Mouse (Mus musculus): ENCODE data around the gene Nosip. TPM values are rescaled to one million over a fixed set of nuclear protein-coding genes. Genes with fewer than 3 reads are reported as not detected.

Nosip gene
- total and polyA plus RNA-seq, 2 experiments from 2014 or later, result 68.3 to 72.3 TPM

GRCm38 (mm10) chr7:45112529-45112928, 50.3 kb downstream of the Nosip start:
- Histone ChIP-seq H3K27ac (ENCODE audit: low read depth, low read length) (no peak overlapping the region), H3K4me1 (ENCODE audit: insufficient read depth, low read length) (no peaks in the 10 kb centered on the region), H3K4me2 (ENCODE audit: low read depth, low read length, poor library complexity, severe bottlenecking) (no peak overlapping the region), H3K4me3 (ENCODE audit: low read depth, low read length) (no peak overlapping the region), H3K27me3 (ENCODE audit: insufficient read depth, low read length) (no peaks in the 10 kb centered on the region), H3K9me3 (ENCODE audit: low read length) (no peaks in the 10 kb centered on the region), H3K9ac (replicated peaks; ENCODE audit: low read length, poor library complexity, severe bottlenecking) (no peak overlapping the region), H3K36me3 (ENCODE audit: insufficient read depth, low read length) (no peaks in the 10 kb centered on the region)
- WGBS, result 66% methylated on average over 3 of the region's 3 CpGs
- ATAC-seq (ENCODE audit: low FRiP score) (no peak), DNase-seq (ENCODE audit: low spot score) (no peak)
- TF ChIP-seq CTCF (IDR thresholded peaks at IDR 0.05), result no peak

GRCm38 (mm10) chr7:45113476-45113875, 51.2 kb downstream of the Nosip start:
- no peak overlapping the region for H3K27ac ChIP-seq (ENCODE audit: low read depth, low read length)
- no peak overlapping the region for H3K9ac ChIP-seq (replicated peaks; ENCODE audit: low read length, poor library complexity, severe bottlenecking)
- DNase-seq (ENCODE audit: low spot score) (no peak), ATAC-seq (ENCODE audit: low FRiP score) (no peak)
- no peak overlapping the region for H3K4me2 ChIP-seq (ENCODE audit: low read depth, low read length, poor library complexity, severe bottlenecking)
- no peak overlapping the region for H3K4me3 ChIP-seq (ENCODE audit: low read depth, low read length)
- no peak for TF ChIP-seq CTCF (IDR thresholded peaks at IDR 0.05)
- H3K27me3 ChIP-seq (ENCODE audit: insufficient read depth, low read length), result no peaks in the 10 kb centered on the region
- H3K9me3 ChIP-seq (ENCODE audit: low read length), result no peaks in the 10 kb centered on the region
- WGBS, result 85% methylated on average over 2 of the region's 2 CpGs
- H3K36me3 ChIP-seq (ENCODE audit: insufficient read depth, low read length), result no peaks in the 10 kb centered on the region; the same call in 1 of the 2 replicates
- H3K4me1 ChIP-seq (ENCODE audit: insufficient read depth, low read length), result no peaks in the 10 kb centered on the region

GRCm38 (mm10) chr7:45117566-45117965, 55.3 kb downstream of the Nosip start:
- ATAC-seq (ENCODE audit: low FRiP score) (no peak), DNase-seq (ENCODE audit: low spot score) (no peak)
- H3K27ac ChIP-seq (ENCODE audit: low read depth, low read length), result no peak overlapping the region
- no peak overlapping the region for H3K4me2 ChIP-seq (ENCODE audit: low read depth, low read length, poor library complexity, severe bottlenecking)
- peaks cover 33% of the 10 kb centered on the region for H3K36me3 ChIP-seq (ENCODE audit: insufficient read depth, low read length)
- TF ChIP-seq CTCF (IDR thresholded peaks at IDR 0.05), result no peak
- no peaks in the 10 kb centered on the region for H3K9me3 ChIP-seq (ENCODE audit: low read length)
- WGBS, result 81% methylated on average over 8 of the region's 8 CpGs
- H3K9ac ChIP-seq (replicated peaks; ENCODE audit: low read length, poor library complexity, severe bottlenecking), result no peak overlapping the region
- no peaks in the 10 kb centered on the region for H3K27me3 ChIP-seq (ENCODE audit: insufficient read depth, low read length)
- no peaks in the 10 kb centered on the region; the same call in 1 of the 2 replicates for H3K4me1 ChIP-seq (ENCODE audit: insufficient read depth, low read length)
- H3K4me3 ChIP-seq (ENCODE audit: low read depth, low read length), result no peak overlapping the region

- H3K9me3 ChIP-seq (ENCODE audit: low read length), result no peaks in the 10 kb centered on the region
- no peak overlapping the region for H3K4me2 ChIP-seq (ENCODE audit: low read depth, low read length, poor library complexity, severe bottlenecking)
- peaks cover 3% of the 10 kb centered on the region; the same call in 1 of the 2 replicates for H3K4me1 ChIP-seq (ENCODE audit: insufficient read depth, low read length)
- no peak overlapping the region for H3K9ac ChIP-seq (replicated peaks; ENCODE audit: low read length, poor library complexity, severe bottlenecking)
- no peak overlapping the region for H3K4me3 ChIP-seq (ENCODE audit: low read depth, low read length)
- 93% methylated on average over 6 of the region's 6 CpGs for WGBS
- ATAC-seq (ENCODE audit: low FRiP score), result no peak
- DNase-seq (ENCODE audit: low spot score), result no peak
- peaks cover 34% of the 10 kb centered on the region for H3K36me3 ChIP-seq (ENCODE audit: insufficient read depth, low read length)
- no peak overlapping the region for H3K27ac ChIP-seq (ENCODE audit: low read depth, low read length)
- no peaks in the 10 kb centered on the region for H3K27me3 ChIP-seq (ENCODE audit: insufficient read depth, low read length)
- TF ChIP-seq CTCF (IDR thresholded peaks at IDR 0.05), result no peak
These were observed 56.1 kb downstream of the Nosip start for GRCm38 (mm10) chr7:45118336-45118735.

- H3K27ac ChIP-seq (ENCODE audit: low read depth, low read length), result no peak overlapping the region
- H3K4me3 ChIP-seq (ENCODE audit: low read depth, low read length), result no peak overlapping the region
- H3K27me3 ChIP-seq (ENCODE audit: insufficient read depth, low read length), result no peaks in the 10 kb centered on the region
- no peaks in the 10 kb centered on the region for H3K9me3 ChIP-seq (ENCODE audit: low read length)
- DNase-seq (ENCODE audit: low spot score), result no peak
- ATAC-seq (ENCODE audit: low FRiP score), result no peak
- H3K4me1 ChIP-seq (ENCODE audit: insufficient read depth, low read length), result peaks cover 3% of the 10 kb centered on the region; the same call in 1 of the 2 replicates
- H3K4me2 ChIP-seq (ENCODE audit: low read depth, low read length, poor library complexity, severe bottlenecking), result no peak overlapping the region
- WGBS, result 85% methylated on average over 5 of the region's 5 CpGs
- H3K36me3 ChIP-seq (ENCODE audit: insufficient read depth, low read length), result peaks cover 34% of the 10 kb centered on the region
- H3K9ac ChIP-seq (replicated peaks; ENCODE audit: low read length, poor library complexity, severe bottlenecking), result no peak overlapping the region
- TF ChIP-seq CTCF (IDR thresholded peaks at IDR 0.05), result no peak
These were observed 57.8 kb downstream of the Nosip start for GRCm38 (mm10) chr7:45119780-45120709.

GRCm38 (mm10) chr7:45121404-45121803, 59.2 kb downstream of the Nosip start:
- WGBS, result 70% methylated on average over 8 of the region's 8 CpGs
- Histone ChIP-seq H3K4me1 (ENCODE audit: insufficient read depth, low read length) (peaks cover 3% of the 10 kb centered on the region; the same call in 1 of the 2 replicates), H3K4me2 (ENCODE audit: low read depth, low read length, poor library complexity, severe bottlenecking) (no peak overlapping the region), H3K4me3 (ENCODE audit: low read depth, low read length) (no peak overlapping the region), H3K36me3 (ENCODE audit: insufficient read depth, low read length) (peaks cover 45% of the 10 kb centered on the region), H3K27ac (ENCODE audit: low read depth, low read length) (0 out of 2 replicates have a peak overlapping the region, but pooled peaks have one; percentile 12), H3K9me3 (ENCODE audit: low read length) (no peaks in the 10 kb centered on the region), H3K27me3 (ENCODE audit: insufficient read depth, low read length) (no peaks in the 10 kb centered on the region), H3K9ac (replicated peaks; ENCODE audit: low read length, poor library complexity, severe bottlenecking) (0 out of 2 replicates have a peak overlapping the region, but pooled peaks have one; percentile 19)
- DNase-seq (ENCODE audit: low spot score) (no peak), ATAC-seq (ENCODE audit: low FRiP score) (no peak)
- TF ChIP-seq CTCF (IDR thresholded peaks at IDR 0.05), result no peak
